Mouse (Mus musculus): Measurements from ENCODE around the gene Poc1a. TPM values are rescaled to one million over a fixed set of nuclear protein-coding genes. Genes with fewer than 3 reads are reported as not detected.

Gene Poc1a
- total RNA-seq, 1 experiment from 2014 or later: 26.5 TPM

DNA sequence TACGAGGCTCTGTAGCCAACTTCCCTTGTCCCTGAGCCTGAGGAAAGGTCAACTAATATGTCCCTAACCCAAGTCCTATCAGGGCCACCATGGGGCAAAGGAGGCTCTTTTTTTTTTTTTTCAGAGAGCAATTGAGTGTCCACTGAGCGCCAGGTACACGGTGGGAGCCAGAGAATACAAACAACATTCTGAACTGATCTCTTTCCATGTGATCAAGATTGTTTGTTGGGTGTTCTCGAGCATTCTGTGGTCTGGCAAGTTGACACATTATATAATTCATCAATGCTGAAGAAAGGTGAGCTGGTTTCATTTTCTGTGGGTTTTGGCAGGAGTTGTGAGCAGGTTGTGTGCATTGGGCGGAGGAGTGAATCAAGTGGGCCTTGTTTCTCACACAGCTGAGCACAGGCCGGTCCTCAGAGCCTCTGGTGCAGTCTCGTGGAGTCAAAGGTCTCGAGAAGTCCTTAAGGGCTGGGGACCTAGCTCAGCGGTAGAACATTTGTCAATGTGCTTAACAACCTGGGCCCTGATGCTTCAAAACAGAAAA, 17.4 kb upstream of the Poc1a start:
- no peak for ATAC-seq (replicated peaks; ENCODE audit: low read depth, poor library complexity, severe bottlenecking)

- no peak for ATAC-seq (replicated peaks; ENCODE audit: low read depth, poor library complexity, severe bottlenecking)
Measured at GRCm38 (mm10) chr9:106265358-106266075, 15.3 kb upstream of the Poc1a start.

DNA sequence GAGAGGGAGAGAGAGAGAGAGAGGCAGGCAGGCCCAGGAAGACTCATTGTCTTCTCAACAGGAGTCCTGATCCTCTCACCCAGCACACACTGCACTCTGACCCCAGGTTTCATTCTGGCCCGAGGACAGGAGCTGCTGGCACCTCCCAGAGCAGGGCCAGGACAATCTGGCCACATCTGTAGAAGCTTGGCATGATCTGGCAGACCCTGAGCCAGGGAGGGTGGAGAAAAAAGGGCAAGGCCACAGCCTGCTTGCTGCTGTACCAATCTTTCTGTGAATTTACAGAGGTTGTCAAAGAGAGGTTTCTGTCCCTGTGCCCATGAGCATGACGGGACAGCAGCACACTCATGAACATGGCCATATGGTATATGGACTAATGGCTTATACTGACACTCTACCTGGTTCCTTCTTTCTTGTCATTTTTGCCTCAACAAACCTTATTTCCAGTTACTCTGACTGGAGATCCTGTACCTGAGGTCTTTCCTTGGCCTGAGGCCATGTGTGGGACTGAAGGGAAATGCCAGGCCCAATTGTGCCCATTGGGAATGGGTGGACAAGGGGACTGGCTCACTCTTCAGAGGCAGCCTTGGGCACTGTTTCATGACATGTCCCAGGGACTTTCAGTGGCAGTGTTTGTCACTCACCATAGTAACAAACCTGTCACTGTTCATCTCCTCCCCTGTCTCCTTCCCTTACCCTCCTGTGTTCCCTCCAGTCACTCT, 13.8 kb upstream of the Poc1a start:
- ATAC-seq (replicated peaks; ENCODE audit: low read depth, poor library complexity, severe bottlenecking): no peak

GRCm38 (mm10) chr9:106268421-106268820, 12.4 kb upstream of the Poc1a start:
- ATAC-seq (replicated peaks; ENCODE audit: low read depth, poor library complexity, severe bottlenecking): 0 out of 2 replicates have a peak, but pooled peaks have one; percentile 10

DNA sequence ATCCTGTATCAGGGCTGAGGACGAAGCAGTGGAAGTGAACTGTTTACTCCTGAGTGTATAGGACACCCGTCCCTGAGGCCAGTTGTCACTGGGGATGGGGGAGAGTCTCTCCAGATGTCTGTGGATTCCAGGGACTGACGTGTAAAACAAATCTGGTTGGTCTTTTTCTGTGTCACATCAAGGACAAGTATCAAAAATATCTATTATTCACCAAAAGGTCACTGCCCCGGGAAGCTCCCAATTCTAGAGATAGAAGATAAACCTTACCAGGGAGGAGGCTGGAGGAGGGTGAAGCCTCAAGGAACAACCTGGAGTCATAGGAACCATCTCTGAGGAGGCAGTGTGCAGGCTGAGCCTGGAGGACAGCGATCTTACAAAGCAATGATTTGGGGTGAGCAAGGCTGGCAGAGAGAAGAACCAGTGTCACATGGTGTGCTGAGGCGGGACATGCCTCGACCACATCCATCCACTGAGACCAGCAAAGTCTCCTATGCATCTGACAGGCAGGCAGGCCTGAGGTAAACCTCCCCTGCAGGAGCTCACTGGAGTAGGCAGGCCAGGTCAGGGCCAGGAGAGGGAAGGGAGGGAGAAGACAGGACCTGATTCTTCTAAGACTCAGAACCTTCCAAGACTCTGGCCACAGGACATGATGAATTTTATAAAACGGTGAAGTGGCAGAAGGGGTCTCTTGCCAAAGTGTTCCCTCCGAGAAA, 11.6 kb upstream of the Poc1a start:
- no peak for ATAC-seq (replicated peaks; ENCODE audit: low read depth, poor library complexity, severe bottlenecking)

GRCm38 (mm10) chr9:106269879-106270278, 11.0 kb upstream of the Poc1a start:
- peak; percentile 87 for ATAC-seq (replicated peaks; ENCODE audit: low read depth, poor library complexity, severe bottlenecking)

DNA sequence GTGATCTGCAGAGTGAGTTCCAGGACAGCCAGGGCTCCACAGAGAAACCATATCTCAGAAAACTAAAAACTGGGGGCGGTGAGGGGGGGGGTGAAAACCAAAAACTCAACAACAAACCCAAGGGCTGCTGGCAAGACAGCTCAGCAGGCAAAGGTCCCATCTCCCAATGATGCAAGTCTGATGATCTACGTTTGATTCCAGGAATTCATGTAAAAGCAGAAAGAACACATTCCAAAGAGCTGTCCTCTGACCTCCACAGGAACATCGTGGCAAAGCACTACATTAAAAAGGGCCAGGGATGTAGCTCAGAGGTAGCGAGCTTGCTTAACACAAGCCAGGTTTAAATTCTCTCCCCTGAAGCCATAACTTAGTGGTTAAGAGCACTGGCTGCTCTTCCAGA, 10.2 kb upstream of the Poc1a start:
- no peak for ATAC-seq (replicated peaks; ENCODE audit: low read depth, poor library complexity, severe bottlenecking)

GRCm38 (mm10) chr9:106272288-106272687, 8.6 kb upstream of the Poc1a start:
- ATAC-seq (replicated peaks; ENCODE audit: low read depth, poor library complexity, severe bottlenecking): no peak

DNA sequence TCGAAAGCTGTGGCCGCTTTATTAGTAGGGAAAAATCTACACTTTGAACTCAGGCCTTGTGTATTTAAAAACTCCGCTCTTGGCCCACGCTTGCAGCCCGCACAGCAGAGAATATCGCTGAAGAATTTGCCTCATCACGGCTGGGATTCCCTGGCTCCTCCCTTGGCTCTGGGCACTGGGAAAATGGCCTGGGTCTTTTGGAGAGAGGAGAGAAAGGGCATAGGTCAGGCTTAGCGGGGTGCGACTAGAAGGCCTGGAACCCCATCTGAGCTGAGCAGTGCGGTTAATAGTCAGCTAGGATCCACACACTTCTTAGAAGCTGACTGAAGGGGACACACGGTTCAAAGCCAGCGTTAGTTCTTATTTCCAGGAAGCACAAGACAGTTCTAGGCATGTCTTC, 7.6 kb upstream of the Poc1a start:
- no peak for ATAC-seq (replicated peaks; ENCODE audit: low read depth, poor library complexity, severe bottlenecking)

DNA sequence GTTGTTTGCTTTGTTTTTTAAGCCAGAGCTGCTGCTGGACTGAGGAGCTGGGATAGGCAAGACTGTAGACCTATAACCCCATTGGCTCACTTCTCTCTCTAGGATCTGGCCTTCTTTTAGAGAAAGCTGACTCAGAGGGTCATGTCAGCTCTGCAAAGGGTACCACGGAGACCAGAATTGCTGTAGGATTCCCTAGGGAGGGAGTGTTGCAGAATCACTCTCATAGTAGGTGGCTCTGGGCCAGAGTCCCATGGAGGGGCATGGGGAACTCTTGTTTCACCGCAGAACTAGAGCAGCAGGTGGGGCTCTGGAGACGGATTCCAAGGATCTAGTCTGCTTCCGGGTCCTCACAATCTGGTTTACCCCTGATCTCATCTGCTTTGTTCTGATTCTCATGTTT, 7.1 kb upstream of the Poc1a start:
- ATAC-seq (replicated peaks; ENCODE audit: low read depth, poor library complexity, severe bottlenecking): no peak

- no peak for ATAC-seq (replicated peaks; ENCODE audit: low read depth, poor library complexity, severe bottlenecking)
Measured at GRCm38 (mm10) chr9:106274652-106275180, 6.1 kb upstream of the Poc1a start.

DNA sequence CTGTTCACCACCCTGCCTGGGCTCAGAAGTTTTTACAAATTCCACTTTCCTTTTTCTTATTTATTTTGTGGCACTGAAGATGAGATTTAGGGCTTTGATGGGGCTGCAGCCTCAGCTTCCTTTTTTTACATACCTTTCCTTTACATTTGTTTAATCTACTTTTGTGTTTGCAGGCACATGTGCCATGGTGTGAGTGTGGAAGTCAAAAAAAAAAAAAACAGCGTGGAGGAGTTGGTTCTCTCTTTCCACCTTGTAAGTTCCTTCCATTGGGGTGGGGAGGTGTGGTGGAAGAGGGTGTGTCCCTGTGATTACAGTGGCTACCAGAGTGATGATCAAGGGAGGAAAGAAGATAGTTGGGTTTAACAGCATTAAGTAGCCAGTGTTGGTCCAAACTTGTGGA, 5.1 kb upstream of the Poc1a start:
- ATAC-seq (replicated peaks; ENCODE audit: low read depth, poor library complexity, severe bottlenecking): no peak

- ATAC-seq (replicated peaks; ENCODE audit: low read depth, poor library complexity, severe bottlenecking): peak; percentile 51
Measured at GRCm38 (mm10) chr9:106280386-106280785, 475 bp upstream of the Poc1a start.

- no peak for ATAC-seq (replicated peaks; ENCODE audit: low read depth, poor library complexity, severe bottlenecking)
Measured at GRCm38 (mm10) chr9:106282024-106282423, 1.2 kb downstream of the Poc1a start.

- ATAC-seq (replicated peaks; ENCODE audit: low read depth, poor library complexity, severe bottlenecking): no peak
Measured at GRCm38 (mm10) chr9:106287165-106287564, 6.3 kb downstream of the Poc1a start.

GRCm38 (mm10) chr9:106288864-106289263, 8.0 kb downstream of the Poc1a start:
- ATAC-seq (replicated peaks; ENCODE audit: low read depth, poor library complexity, severe bottlenecking): peak; percentile 87

- no peak for ATAC-seq (replicated peaks; ENCODE audit: low read depth, poor library complexity, severe bottlenecking)
Measured at GRCm38 (mm10) chr9:106289841-106290240, 9.0 kb downstream of the Poc1a start.

GRCm38 (mm10) chr9:106290636-106291122, 9.8 kb downstream of the Poc1a start:
- no peak for ATAC-seq (replicated peaks; ENCODE audit: low read depth, poor library complexity, severe bottlenecking)

GRCm38 (mm10) chr9:106293569-106294156, 12.8 kb downstream of the Poc1a start:
- ATAC-seq (replicated peaks; ENCODE audit: low read depth, poor library complexity, severe bottlenecking): no peak

DNA sequence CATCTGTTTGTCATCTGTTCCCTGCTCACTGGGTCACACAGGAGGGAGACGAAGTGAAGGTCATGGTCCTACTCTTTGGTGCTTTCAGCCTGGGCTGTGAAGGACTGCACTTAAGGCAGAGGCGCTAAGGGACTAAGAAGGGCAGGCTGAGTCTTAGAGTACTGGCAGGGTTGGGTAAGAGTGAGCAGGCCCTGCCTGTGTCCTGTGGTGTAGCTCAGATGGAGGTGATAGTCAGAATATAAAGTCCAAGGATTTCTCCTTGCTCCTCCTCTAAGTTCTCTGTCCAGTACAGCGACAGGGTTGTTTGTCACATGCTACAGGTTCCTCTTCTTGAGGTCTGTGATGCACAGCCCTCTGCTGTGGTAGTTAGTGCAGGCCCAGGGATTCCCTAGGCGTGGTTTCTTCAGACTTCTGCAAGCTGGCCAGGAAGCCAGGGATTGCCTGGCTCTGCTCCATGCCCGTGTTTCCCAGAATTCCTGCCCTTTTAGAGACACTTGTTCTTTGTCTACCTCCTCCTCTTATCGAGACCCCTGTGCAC, 15.8 kb downstream of the Poc1a start:
- ATAC-seq (replicated peaks; ENCODE audit: low read depth, poor library complexity, severe bottlenecking): no peak

All from common myeloid progenitor, adult 5-6 weeks (primary cell).